Mouse (Mus musculus): ENCODE measurements at regions not wholly inside any gene's neighbourhood (a gene's known extent, or its start where the extent isn't known, plus 50 kb on each side); places are given as distances from the start of the nearest gene placed in this dataset.

DNA sequence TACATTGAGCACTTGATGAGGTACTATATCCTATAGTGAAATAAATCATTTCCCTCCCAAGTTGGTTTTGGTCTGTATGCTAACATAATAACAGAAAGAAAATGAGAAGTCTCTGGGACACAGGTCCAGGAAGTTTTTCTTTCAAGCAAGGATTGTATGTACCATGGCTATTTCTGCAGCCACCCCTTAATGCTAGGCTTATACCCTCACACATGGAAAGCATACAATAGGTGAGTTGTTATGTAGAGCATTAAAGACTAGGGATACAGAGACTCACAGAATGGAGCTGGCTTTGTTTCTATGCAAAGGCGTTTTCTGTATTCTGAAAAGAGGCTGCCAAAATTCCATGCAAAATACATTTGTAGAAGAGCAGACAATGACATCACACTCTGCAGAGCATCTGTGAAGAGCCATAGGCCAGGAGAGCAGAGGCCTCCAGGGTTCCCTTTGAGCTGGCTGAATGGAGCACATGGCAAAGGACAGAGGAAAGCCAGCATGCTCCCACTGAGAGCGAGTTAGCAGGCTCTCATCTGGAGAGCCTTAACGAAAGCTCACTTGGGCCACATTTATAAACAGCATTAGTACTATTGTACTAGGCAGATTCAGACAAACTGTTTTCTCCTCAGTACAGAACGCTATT lies 262.0 kb upstream of the Sgcd start:
- Histone ChIP-seq H3K4me3 (ENCODE audit: extremely low read depth, insufficient read depth, insufficient read length) (no peak overlapping the region), H3K27me3 (ENCODE audit: control insufficient read depth, insufficient read depth, low read length) (no peaks in the 10 kb centered on the region), H3K27ac (ENCODE audit: insufficient read depth, low read length) (no peak overlapping the region), H3K36me3 (ENCODE audit: control insufficient read depth, insufficient read depth, low read length) (no peaks in the 10 kb centered on the region), H3K4me1 (ENCODE audit: control insufficient read depth, insufficient read depth, insufficient read length) (no peaks in the 10 kb centered on the region)
- WGBS = 80% methylated on average over 4 of the region's 4 CpGs
- TF ChIP-seq POLR2A (IDR thresholded peaks at IDR 0.05; ENCODE audit: low read depth, low read length) = no peak
- TF ChIP-seq CTCF (IDR thresholded peaks at IDR 0.05; ENCODE audit: extremely low read depth, insufficient read depth, insufficient read length, insufficient replicate concordance) = no peak
- DNase-seq (ENCODE audit: low read depth in 1 of 2, low spot score in 2 of 2) = no peak

DNA sequence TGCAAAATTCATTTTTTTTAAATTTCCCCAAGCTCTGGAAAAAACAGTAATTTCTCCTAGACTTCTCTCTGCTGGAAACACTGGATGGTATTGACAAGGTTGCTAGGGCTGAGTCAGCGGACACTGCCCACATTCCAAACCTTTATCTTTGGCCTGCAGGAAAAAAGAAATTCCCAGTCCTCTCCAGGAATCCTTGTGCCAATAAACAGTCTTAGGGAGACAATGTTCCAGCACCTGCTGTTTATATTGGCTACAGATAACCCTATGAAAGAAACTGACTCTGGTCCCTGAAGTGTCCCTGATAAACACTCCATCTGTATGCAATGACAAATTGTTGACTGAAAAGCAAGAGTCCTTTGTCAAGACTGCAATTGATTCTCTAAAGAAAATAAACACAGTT lies 260.5 kb upstream of the Sgcd start:
- WGBS = 75% methylated on average over 1 of the region's 1 CpGs

DNA sequence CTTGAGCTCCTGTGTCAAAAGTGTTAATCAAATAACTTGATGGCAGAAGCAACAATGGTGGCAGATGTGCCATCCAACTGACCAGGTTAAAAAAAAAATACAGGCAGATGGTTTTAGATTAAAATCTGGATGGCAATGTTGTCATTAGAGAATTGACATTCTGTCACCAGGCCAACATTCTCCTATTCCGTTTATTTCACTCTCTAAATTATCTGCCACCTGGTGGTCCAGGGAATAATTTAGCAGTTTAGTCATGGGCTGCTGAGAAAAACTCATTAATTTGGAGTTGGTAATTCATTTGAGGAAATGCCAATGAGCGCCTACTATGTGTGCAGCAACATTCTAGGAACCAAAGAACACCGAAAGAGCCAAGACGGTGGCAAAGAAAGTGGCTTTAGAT lies 232.4 kb upstream of the Sgcd start:
- no peaks in the 10 kb centered on the region for H3K36me3 ChIP-seq (ENCODE audit: control insufficient read depth, insufficient read depth, low read length)
- H3K27me3 ChIP-seq (ENCODE audit: control insufficient read depth, insufficient read depth, low read length) = no peaks in the 10 kb centered on the region
- no peak for DNase-seq (ENCODE audit: low read depth in 1 of 2, low spot score in 2 of 2)
- H3K4me1 ChIP-seq (ENCODE audit: control insufficient read depth, insufficient read depth, insufficient read length) = no peaks in the 10 kb centered on the region
- no peak overlapping the region for H3K4me3 ChIP-seq (ENCODE audit: extremely low read depth, insufficient read depth, insufficient read length)
- H3K27ac ChIP-seq (ENCODE audit: insufficient read depth, low read length) = no peak overlapping the region
- TF ChIP-seq CTCF (IDR thresholded peaks at IDR 0.05; ENCODE audit: extremely low read depth, insufficient read depth, insufficient read length, insufficient replicate concordance) (no peak), POLR2A (IDR thresholded peaks at IDR 0.05; ENCODE audit: low read depth, low read length) (no peak)
- WGBS = 81% methylated on average over 4 of the region's 4 CpGs

More for the DNA sequence above, 260.5 kb upstream of the Sgcd start:
- Histone ChIP-seq H3K36me3 (ENCODE audit: control insufficient read depth, insufficient read depth, low read length) (no peaks in the 10 kb centered on the region), H3K4me3 (ENCODE audit: extremely low read depth, insufficient read depth, insufficient read length) (no peak overlapping the region), H3K4me1 (ENCODE audit: control insufficient read depth, insufficient read depth, insufficient read length) (no peaks in the 10 kb centered on the region), H3K27ac (ENCODE audit: insufficient read depth, low read length) (no peak overlapping the region), H3K27me3 (ENCODE audit: control insufficient read depth, insufficient read depth, low read length) (no peaks in the 10 kb centered on the region)
- TF ChIP-seq POLR2A (IDR thresholded peaks at IDR 0.05; ENCODE audit: low read depth, low read length) (no peak), CTCF (IDR thresholded peaks at IDR 0.05; ENCODE audit: extremely low read depth, insufficient read depth, insufficient read length, insufficient replicate concordance) (no peak)
- DNase-seq (ENCODE audit: low read depth in 1 of 2, low spot score in 2 of 2) = no peak

DNA sequence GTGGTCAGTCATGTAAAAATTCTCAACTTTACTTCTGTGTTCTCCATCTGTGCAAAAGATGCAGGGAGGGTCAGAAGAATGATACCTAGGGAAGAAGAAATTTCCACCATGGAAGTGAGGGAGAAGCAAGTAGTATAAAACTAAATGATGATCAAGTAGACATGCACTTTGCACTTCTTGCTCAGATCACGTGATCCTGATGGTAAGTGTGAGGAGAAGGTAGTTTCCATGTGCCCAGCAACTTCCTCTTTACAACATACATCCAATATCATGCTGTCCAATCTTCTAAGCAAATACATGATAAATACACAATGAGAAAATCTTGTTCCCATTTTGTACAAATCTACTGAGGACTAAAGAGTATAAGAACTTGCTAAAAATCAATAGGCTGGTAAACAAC lies 230.4 kb upstream of the Sgcd start:
- 59% methylated on average over 1 of the region's 1 CpGs for WGBS
- H3K36me3 ChIP-seq (ENCODE audit: control insufficient read depth, insufficient read depth, low read length) = no peaks in the 10 kb centered on the region
- TF ChIP-seq CTCF (IDR thresholded peaks at IDR 0.05; ENCODE audit: extremely low read depth, insufficient read depth, insufficient read length, insufficient replicate concordance) (no peak), POLR2A (IDR thresholded peaks at IDR 0.05; ENCODE audit: low read depth, low read length) (no peak)
- no peak for DNase-seq (ENCODE audit: low read depth in 1 of 2, low spot score in 2 of 2)
- H3K4me3 ChIP-seq (ENCODE audit: extremely low read depth, insufficient read depth, insufficient read length) = no peak overlapping the region
- H3K27me3 ChIP-seq (ENCODE audit: control insufficient read depth, insufficient read depth, low read length) = no peaks in the 10 kb centered on the region
- H3K4me1 ChIP-seq (ENCODE audit: control insufficient read depth, insufficient read depth, insufficient read length) = no peaks in the 10 kb centered on the region
- H3K27ac ChIP-seq (ENCODE audit: insufficient read depth, low read length) = no peak overlapping the region

DNA sequence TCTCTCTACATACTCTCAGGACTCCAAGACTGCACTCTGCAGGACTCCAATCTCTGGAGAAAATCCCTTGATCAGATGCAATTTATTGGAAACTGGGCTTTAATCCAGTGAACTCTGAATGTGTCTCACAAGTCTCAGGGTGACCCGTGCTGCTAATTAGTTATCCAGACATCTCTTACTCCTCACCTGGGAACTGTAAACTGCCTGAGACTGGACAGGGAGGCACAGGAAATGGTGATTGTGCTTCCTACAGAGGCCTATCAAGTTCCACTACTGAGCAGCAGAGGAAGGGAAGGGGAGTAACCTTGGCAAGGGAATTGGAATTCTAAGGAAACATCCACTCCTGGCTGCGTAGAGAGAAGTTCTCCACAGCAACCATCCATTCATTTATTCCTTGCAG lies 228.0 kb upstream of the Sgcd start:
- Histone ChIP-seq H3K27ac (ENCODE audit: insufficient read depth, low read length) (no peak overlapping the region), H3K4me1 (ENCODE audit: control insufficient read depth, insufficient read depth, insufficient read length) (no peaks in the 10 kb centered on the region), H3K36me3 (ENCODE audit: control insufficient read depth, insufficient read depth, low read length) (no peaks in the 10 kb centered on the region), H3K27me3 (ENCODE audit: control insufficient read depth, insufficient read depth, low read length) (no peaks in the 10 kb centered on the region), H3K4me3 (ENCODE audit: extremely low read depth, insufficient read depth, insufficient read length) (no peak overlapping the region)
- WGBS = 68% methylated on average over 2 of the region's 2 CpGs
- DNase-seq (ENCODE audit: low read depth in 1 of 2, low spot score in 2 of 2) = no peak
- TF ChIP-seq POLR2A (IDR thresholded peaks at IDR 0.05; ENCODE audit: low read depth, low read length) (no peak), CTCF (IDR thresholded peaks at IDR 0.05; ENCODE audit: extremely low read depth, insufficient read depth, insufficient read length, insufficient replicate concordance) (no peak)

DNA sequence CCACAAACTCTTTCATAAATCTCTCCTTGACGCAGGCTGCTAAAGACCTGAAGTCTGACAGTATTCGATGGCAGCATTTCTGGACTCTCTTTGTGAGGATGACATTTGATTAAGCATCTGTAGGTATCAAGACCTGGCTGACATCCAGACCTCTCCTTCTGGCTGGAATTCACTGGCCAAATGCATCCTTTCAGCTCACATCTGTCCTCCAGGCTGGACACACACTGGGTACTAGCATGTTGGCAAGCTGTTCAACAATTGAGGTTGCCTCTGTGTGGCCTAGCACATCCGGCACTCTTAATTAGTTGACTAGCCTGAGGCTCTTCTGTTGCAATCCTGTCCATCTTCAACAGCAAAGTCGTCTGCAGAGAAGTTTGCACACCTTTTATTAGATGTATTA lies 197.8 kb upstream of the Sgcd start:
- Histone ChIP-seq H3K36me3 (ENCODE audit: control insufficient read depth, insufficient read depth, low read length) (no peaks in the 10 kb centered on the region), H3K4me1 (ENCODE audit: control insufficient read depth, insufficient read depth, insufficient read length) (no peaks in the 10 kb centered on the region), H3K4me3 (ENCODE audit: extremely low read depth, insufficient read depth, insufficient read length) (no peak overlapping the region), H3K27ac (ENCODE audit: insufficient read depth, low read length) (no peak overlapping the region), H3K27me3 (ENCODE audit: control insufficient read depth, insufficient read depth, low read length) (no peaks in the 10 kb centered on the region)
- DNase-seq (ENCODE audit: low read depth in 1 of 2, low spot score in 2 of 2) = no peak
- TF ChIP-seq CTCF (IDR thresholded peaks at IDR 0.05; ENCODE audit: extremely low read depth, insufficient read depth, insufficient read length, insufficient replicate concordance) (no peak), POLR2A (IDR thresholded peaks at IDR 0.05; ENCODE audit: low read depth, low read length) (no peak)
- WGBS = 80% methylated on average over 4 of the region's 4 CpGs

DNA sequence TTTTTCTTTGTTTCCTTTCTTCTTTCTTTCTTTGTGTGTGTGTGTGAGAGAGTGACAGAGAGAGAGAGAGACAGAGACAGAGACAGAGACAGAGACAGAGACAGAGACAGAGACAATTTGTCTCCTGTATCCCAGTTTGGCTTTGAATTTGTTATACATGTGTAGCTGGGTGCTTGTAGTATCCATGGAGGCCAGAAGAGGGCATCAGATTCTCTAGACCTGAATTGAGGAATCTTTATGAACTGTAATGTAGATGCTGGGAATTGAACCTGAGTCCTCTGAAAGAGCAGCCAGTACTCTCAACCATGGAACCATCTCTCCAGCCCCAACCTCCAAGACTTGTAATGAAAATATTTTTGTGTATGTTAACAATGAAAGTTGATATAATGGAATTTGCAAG lies 190.2 kb upstream of the Sgcd start:
- H3K4me1 ChIP-seq (ENCODE audit: control insufficient read depth, insufficient read depth, insufficient read length) = no peaks in the 10 kb centered on the region
- no peaks in the 10 kb centered on the region for H3K27me3 ChIP-seq (ENCODE audit: control insufficient read depth, insufficient read depth, low read length)
- no peak for TF ChIP-seq POLR2A (IDR thresholded peaks at IDR 0.05; ENCODE audit: low read depth, low read length)
- no peak for TF ChIP-seq CTCF (IDR thresholded peaks at IDR 0.05; ENCODE audit: extremely low read depth, insufficient read depth, insufficient read length, insufficient replicate concordance)
- no peak overlapping the region for H3K27ac ChIP-seq (ENCODE audit: insufficient read depth, low read length)
- no peak for DNase-seq (ENCODE audit: low read depth in 1 of 2, low spot score in 2 of 2)
- no peak overlapping the region for H3K4me3 ChIP-seq (ENCODE audit: extremely low read depth, insufficient read depth, insufficient read length)
- no peaks in the 10 kb centered on the region for H3K36me3 ChIP-seq (ENCODE audit: control insufficient read depth, insufficient read depth, low read length)

Data from spleen, adult 2 months (tissue).